Mouse (Mus musculus): ENCODE measurements around the gene Trib3. TPM values are rescaled to one million over a fixed set of nuclear protein-coding genes. Genes with fewer than 3 reads are reported as not detected.

The Trib3 gene
- total and polyA plus RNA-seq, 2 experiments from 2014 or later, result 3.4 to 4.2 TPM

DNA sequence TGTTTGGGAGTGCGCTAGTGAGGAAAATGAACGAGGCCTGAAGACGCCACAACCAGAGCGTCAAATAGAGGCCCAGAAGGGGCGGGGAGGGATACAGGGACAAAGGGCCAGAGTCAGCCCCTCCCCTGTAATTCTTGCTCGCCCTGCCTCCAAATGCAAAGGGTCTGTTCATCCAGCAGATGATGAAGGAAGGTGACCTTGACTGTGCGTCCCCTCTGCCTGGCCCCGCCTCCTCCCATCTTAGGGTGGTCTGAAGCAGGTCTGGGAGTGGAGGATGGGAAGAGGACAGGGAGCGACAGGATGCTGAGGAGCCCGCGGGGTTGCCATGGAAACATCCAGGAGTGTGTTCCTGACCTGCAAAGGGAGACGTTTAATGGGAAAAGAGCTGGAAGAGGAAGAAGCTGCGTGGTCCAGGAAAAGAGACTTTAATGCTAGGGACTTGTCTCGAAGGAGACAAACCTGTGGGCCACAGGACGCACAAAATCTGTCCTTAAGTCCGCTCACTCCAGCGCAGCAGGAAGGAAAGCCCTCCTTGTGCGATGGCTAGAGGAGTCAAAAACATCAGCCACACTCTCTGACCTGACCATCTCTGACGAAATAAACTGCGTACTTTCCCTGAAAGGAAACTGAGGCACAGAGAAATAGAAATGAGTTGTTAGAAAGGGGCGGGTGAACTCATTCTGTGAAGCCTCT lies 32.0 kb upstream of the Trib3 start:
- H3K9ac ChIP-seq (replicated peaks; ENCODE audit: low read length, poor library complexity, severe bottlenecking), result peak overlapping the region; percentile 60
- TF ChIP-seq CTCF (IDR thresholded peaks at IDR 0.05), result no peak
- H3K36me3 ChIP-seq (ENCODE audit: insufficient read depth, low read length), result no peaks in the 10 kb centered on the region
- no peaks in the 10 kb centered on the region for H3K27me3 ChIP-seq (ENCODE audit: insufficient read depth, low read length)
- ATAC-seq (ENCODE audit: low FRiP score) (peak; percentile 88), DNase-seq (ENCODE audit: low spot score) (peak; percentile 86)
- peak overlapping the region; percentile 66 for H3K4me2 ChIP-seq (ENCODE audit: low read depth, low read length, poor library complexity, severe bottlenecking)
- H3K4me3 ChIP-seq (ENCODE audit: low read depth, low read length), result peak overlapping the region; percentile 38
- H3K4me1 ChIP-seq (ENCODE audit: insufficient read depth, low read length), result peaks cover 10% of the 10 kb centered on the region; the same call in 1 of the 2 replicates
- H3K9me3 ChIP-seq (ENCODE audit: low read length), result no peaks in the 10 kb centered on the region
- peak overlapping the region; percentile 91 for H3K27ac ChIP-seq (ENCODE audit: low read depth, low read length)
- 3% methylated on average over 21 of the region's 21 CpGs for WGBS

DNA sequence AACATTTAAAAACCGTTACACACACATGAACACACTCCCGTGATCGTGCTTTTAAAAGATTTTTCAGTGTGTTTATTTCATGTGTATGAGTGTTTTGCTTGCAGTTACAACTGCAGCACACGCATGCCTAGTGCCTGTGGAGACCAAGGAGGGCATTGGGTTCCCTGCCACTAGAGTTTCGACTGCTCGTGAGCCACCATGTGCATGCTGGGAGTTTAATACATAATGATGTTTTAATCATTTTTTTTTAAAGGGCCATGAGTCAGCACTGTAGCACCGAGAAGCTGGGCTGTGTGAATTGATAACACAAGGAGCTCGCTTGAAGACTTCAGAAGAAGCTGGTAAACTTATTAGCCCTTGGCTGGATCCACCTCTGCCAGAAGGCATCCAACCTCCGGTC lies 29.7 kb upstream of the Trib3 start:
- H3K4me1 ChIP-seq (ENCODE audit: insufficient read depth, low read length), result peaks cover 10% of the 10 kb centered on the region; the same call in 1 of the 2 replicates
- DNase-seq (ENCODE audit: low spot score) (no peak), ATAC-seq (ENCODE audit: low FRiP score) (no peak)
- no peak overlapping the region for H3K4me2 ChIP-seq (ENCODE audit: low read depth, low read length, poor library complexity, severe bottlenecking)
- no peak overlapping the region for H3K4me3 ChIP-seq (ENCODE audit: low read depth, low read length)
- no peaks in the 10 kb centered on the region; the same call in 1 of the 2 replicates for H3K36me3 ChIP-seq (ENCODE audit: insufficient read depth, low read length)
- no peaks in the 10 kb centered on the region for H3K9me3 ChIP-seq (ENCODE audit: low read length)
- no peak overlapping the region for H3K27ac ChIP-seq (ENCODE audit: low read depth, low read length)
- WGBS, result 74% methylated on average over 9 of the region's 9 CpGs
- no peak for TF ChIP-seq CTCF (IDR thresholded peaks at IDR 0.05)
- no peak overlapping the region for H3K9ac ChIP-seq (replicated peaks; ENCODE audit: low read length, poor library complexity, severe bottlenecking)
- no peaks in the 10 kb centered on the region for H3K27me3 ChIP-seq (ENCODE audit: insufficient read depth, low read length)

- Histone ChIP-seq H3K36me3 (ENCODE audit: insufficient read depth, low read length) (no peaks in the 10 kb centered on the region; the same call in 1 of the 2 replicates), H3K9me3 (ENCODE audit: low read length) (no peaks in the 10 kb centered on the region), H3K27me3 (ENCODE audit: insufficient read depth, low read length) (no peaks in the 10 kb centered on the region), H3K27ac (ENCODE audit: low read depth, low read length) (no peak overlapping the region), H3K4me2 (ENCODE audit: low read depth, low read length, poor library complexity, severe bottlenecking) (no peak overlapping the region), H3K4me3 (ENCODE audit: low read depth, low read length) (no peak overlapping the region), H3K9ac (replicated peaks; ENCODE audit: low read length, poor library complexity, severe bottlenecking) (no peak overlapping the region), H3K4me1 (ENCODE audit: insufficient read depth, low read length) (peaks cover 10% of the 10 kb centered on the region; the same call in 1 of the 2 replicates)
- DNase-seq (ENCODE audit: low spot score) (no peak), ATAC-seq (ENCODE audit: low FRiP score) (no peak)
- WGBS, result 77% methylated on average over 4 of the region's 4 CpGs
- no peak for TF ChIP-seq CTCF (IDR thresholded peaks at IDR 0.05)
Observed at GRCm38 (mm10) chr2:152372661-152373060, 28.8 kb upstream of the Trib3 start.

DNA sequence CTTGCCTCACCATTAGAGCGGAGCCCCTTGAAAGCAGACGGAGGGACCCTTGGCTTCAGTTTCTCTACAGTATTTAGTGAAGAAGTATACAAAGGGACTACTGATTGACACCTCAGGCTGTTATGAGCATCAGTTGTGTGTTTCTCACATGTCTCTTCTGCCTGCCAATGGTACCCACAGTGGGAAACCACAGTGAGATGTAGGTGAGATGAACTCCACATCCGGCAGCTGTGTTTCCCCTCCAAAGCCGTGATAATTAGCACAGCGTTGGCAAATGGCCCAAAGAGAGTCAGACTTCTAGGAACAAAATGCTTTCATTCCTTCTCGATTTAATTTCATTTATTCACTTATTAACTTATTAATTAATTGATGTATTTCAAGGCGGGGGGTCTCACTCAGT lies 28.3 kb upstream of the Trib3 start:
- Histone ChIP-seq H3K4me3 (ENCODE audit: low read depth, low read length) (no peak overlapping the region), H3K9me3 (ENCODE audit: low read length) (no peaks in the 10 kb centered on the region), H3K4me1 (ENCODE audit: insufficient read depth, low read length) (peaks cover 10% of the 10 kb centered on the region; the same call in 1 of the 2 replicates), H3K36me3 (ENCODE audit: insufficient read depth, low read length) (no peaks in the 10 kb centered on the region; the same call in 1 of the 2 replicates), H3K4me2 (ENCODE audit: low read depth, low read length, poor library complexity, severe bottlenecking) (no peak overlapping the region), H3K27ac (ENCODE audit: low read depth, low read length) (no peak overlapping the region), H3K27me3 (ENCODE audit: insufficient read depth, low read length) (no peaks in the 10 kb centered on the region), H3K9ac (replicated peaks; ENCODE audit: low read length, poor library complexity, severe bottlenecking) (no peak overlapping the region)
- TF ChIP-seq CTCF (IDR thresholded peaks at IDR 0.05), result no peak
- DNase-seq (ENCODE audit: low spot score) (no peak), ATAC-seq (ENCODE audit: low FRiP score) (no peak)
- 79% methylated on average over 7 of the region's 7 CpGs for WGBS

DNA sequence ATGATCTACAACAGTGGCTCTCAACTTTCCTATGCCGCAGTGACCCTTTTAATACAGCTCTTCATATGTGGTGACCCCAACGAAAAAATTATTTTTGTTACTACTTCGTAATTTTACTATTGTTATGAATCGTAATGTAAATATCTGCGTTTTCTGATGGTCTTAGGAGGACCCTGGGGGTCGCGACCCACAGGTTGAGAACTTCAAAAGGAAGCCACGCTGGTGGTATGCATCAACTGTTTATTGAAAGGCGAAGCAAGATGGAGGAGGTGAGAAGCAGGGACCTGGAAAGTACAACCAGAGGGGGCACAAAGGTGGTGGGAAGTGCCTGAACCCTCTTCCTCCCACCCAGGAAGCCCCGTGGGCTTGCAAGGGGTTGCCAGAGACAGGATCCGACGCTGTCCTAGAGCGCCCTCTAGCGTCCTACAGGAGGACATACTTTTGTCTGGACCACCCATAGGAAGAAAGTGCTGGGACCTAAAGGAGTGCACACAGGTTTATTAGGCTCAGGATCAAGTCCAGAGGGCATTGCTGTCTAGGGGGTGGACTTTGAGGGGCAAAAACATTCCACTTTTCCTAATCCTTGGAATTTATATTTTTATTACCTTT lies 24.8 kb upstream of the Trib3 start:
- peak; percentile 79 for DNase-seq (ENCODE audit: low spot score)
- Histone ChIP-seq H3K4me2 (ENCODE audit: low read depth, low read length, poor library complexity, severe bottlenecking) (0 out of 2 replicates have a peak overlapping the region, but pooled peaks have one; percentile 20), H3K4me1 (ENCODE audit: insufficient read depth, low read length) (no peaks in the 10 kb centered on the region), H3K36me3 (ENCODE audit: insufficient read depth, low read length) (no peaks in the 10 kb centered on the region; the same call in 1 of the 2 replicates), H3K9me3 (ENCODE audit: low read length) (no peaks in the 10 kb centered on the region), H3K27me3 (ENCODE audit: insufficient read depth, low read length) (no peaks in the 10 kb centered on the region), H3K9ac (replicated peaks; ENCODE audit: low read length, poor library complexity, severe bottlenecking) (no peak overlapping the region), H3K27ac (ENCODE audit: low read depth, low read length) (no peak overlapping the region), H3K4me3 (ENCODE audit: low read depth, low read length) (no peak overlapping the region)
- ATAC-seq (ENCODE audit: low FRiP score), result no peak
- TF ChIP-seq CTCF (IDR thresholded peaks at IDR 0.05), result peak; percentile 90
- 31% methylated on average over 14 of the region's 14 CpGs for WGBS

DNA sequence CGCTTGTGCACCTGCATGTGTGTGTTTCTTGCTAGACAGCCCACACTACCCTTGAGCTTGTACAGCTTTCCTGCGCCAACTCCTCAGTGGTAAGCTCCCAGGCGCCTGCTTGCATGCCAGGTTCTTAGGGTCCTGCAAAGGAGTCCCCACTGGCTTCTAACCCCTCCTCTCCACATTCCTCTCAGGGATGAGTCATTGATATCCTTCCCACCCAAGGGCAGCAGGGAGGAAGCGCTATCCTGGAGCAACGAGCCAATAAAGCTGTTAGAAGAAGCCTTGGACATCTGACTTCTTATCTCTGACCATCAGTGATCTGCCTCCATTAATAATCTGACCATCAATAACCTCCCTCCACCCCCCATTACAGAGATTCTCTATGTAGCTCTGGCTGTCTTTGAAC lies 24.1 kb upstream of the Trib3 start:
- Histone ChIP-seq H3K36me3 (ENCODE audit: insufficient read depth, low read length) (no peaks in the 10 kb centered on the region; the same call in 1 of the 2 replicates), H3K9ac (replicated peaks; ENCODE audit: low read length, poor library complexity, severe bottlenecking) (no peak overlapping the region), H3K27me3 (ENCODE audit: insufficient read depth, low read length) (no peaks in the 10 kb centered on the region), H3K27ac (ENCODE audit: low read depth, low read length) (no peak overlapping the region), H3K4me3 (ENCODE audit: low read depth, low read length) (no peak overlapping the region), H3K9me3 (ENCODE audit: low read length) (no peaks in the 10 kb centered on the region), H3K4me2 (ENCODE audit: low read depth, low read length, poor library complexity, severe bottlenecking) (no peak overlapping the region), H3K4me1 (ENCODE audit: insufficient read depth, low read length) (no peaks in the 10 kb centered on the region)
- ATAC-seq (ENCODE audit: low FRiP score) (no peak), DNase-seq (ENCODE audit: low spot score) (no peak)
- 86% methylated on average over 5 of the region's 5 CpGs for WGBS
- TF ChIP-seq CTCF (IDR thresholded peaks at IDR 0.05), result no peak
